Mouse (Mus musculus) monocyte, adult 59 days (primary cell): ENCODE results near the gene Hspb9. TPM values are rescaled to one million over a fixed set of nuclear protein-coding genes. Genes with fewer than 3 reads are reported as not detected.

ENCODE experiments used
- total RNA-seq, 2 experiments: library from RNA; stranded (reverse); gene quantifications; one replicate each; pipeline ENCODE4 v1.2.4; 2023

The Hspb9 gene
- not detected for total RNA-seq

GRCm38 (mm10) chr11:100713735-100714533, at the start of gene Hspb9:
TSS of gene Hspb9 (plus strand) at chr11:100713850.

GRCm38 (mm10) chr11:100692164-100692616, 21.5 kb upstream of the Hspb9 start, which contains the start of gene Zfp385c:
TSS of gene Zfp385c (minus strand) at chr11:100692455.

GRCm38 (mm10) chr11:100703851-100704531, 9.7 kb upstream of the Hspb9 start, which contains the start of gene Dhx58:
TSS of gene Dhx58 (minus strand) at chr11:100704271.

GRCm38 (mm10) chr11:100711783-100712615, 1.7 kb upstream of the Hspb9 start, which contains the start of gene Kat2a:
TSS of gene Kat2a (minus strand) at chr11:100712465.

GRCm38 (mm10) chr11:100738066-100738604, 24.5 kb downstream of the Hspb9 start, which contains the start of gene Rab5c:
TSS of gene Rab5c (minus strand) at chr11:100738215.

GRCm38 (mm10) chr11:100759611-100760233, 46.1 kb downstream of the Hspb9 start, which contains the start of gene Kcnh4:
TSS of gene Kcnh4 (minus strand) at chr11:100759942.

GRCm38 (mm10) chr11:100762831-100763230, 49.2 kb downstream of the Hspb9 start, which contains the start of gene Hcrt:
TSS of gene Hcrt (minus strand) at chr11:100762931.

Other genes starting within 250 kb of the Hspb9 start
- gene Klhl11, start 241.1 kb upstream of the Hspb9 start, total RNA-seq: 10 to 100 TPM; 14.6 to 16.6 TPM
- gene Acly, start 185.8 kb upstream of the Hspb9 start, total RNA-seq: 100 to 1,000 TPM; 163 to 168 TPM
- gene Ttc25, start 168.2 kb upstream of the Hspb9 start, total RNA-seq: under 1 TPM; 0.27 to 0.39 TPM
- gene Cnp, start 138.9 kb upstream of the Hspb9 start, total RNA-seq: 10 to 100 TPM; 24.0 to 27.3 TPM
- gene Nkiras2, start 94.6 kb upstream of the Hspb9 start, total RNA-seq: 100 to 1,000 TPM; 104 to 119 TPM
- 100 to 1,000 TPM; 248 to 252 TPM for gene Dnajc7, start 93.7 kb upstream of the Hspb9 start, total RNA-seq
- under 1 TPM; 0.29 to 0.67 TPM for gene Zfp385c, start 21.4 kb upstream of the Hspb9 start, total RNA-seq
- 10 to 100 TPM; 41.4 to 43.8 TPM for gene Dhx58, start 9.6 kb upstream of the Hspb9 start, total RNA-seq
- 10 to 100 TPM; 28.8 to 29.9 TPM for gene Kat2a, start 1.4 kb upstream of the Hspb9 start, total RNA-seq
- 100 to 1,000 TPM; 203 to 217 TPM for gene Rab5c, start 24.4 kb downstream of the Hspb9 start, total RNA-seq
- under 1 TPM; 0.18 to 0.33 TPM for gene Kcnh4, start 46.1 kb downstream of the Hspb9 start, total RNA-seq
- not detected for gene Hcrt, start 49.1 kb downstream of the Hspb9 start, total RNA-seq
- 10 to 100 TPM in 1 of 2 experiments, 1 to 10 TPM in 1; 6.2 to 10.5 TPM for gene Ghdc, start 57.1 kb downstream of the Hspb9 start, total RNA-seq
- gene Stat5b, start 136.9 kb downstream of the Hspb9 start, total RNA-seq: 100 to 1,000 TPM; 118 to 127 TPM
- gene Stat5a, start 145.5 kb downstream of the Hspb9 start, total RNA-seq: 10 to 100 TPM; 58.0 to 67.4 TPM
- gene Stat3, start 225.7 kb downstream of the Hspb9 start, total RNA-seq: 100 to 1,000 TPM; 339 to 367 TPM